Mouse (Mus musculus): Measurements from ENCODE around the gene Cdh3. TPM values are rescaled to one million over a fixed set of nuclear protein-coding genes. Genes with fewer than 3 reads are reported as not detected.
"Not testable (repeated sequence)": the region's sequence is repeated elsewhere in the genome, so short reads cannot be mapped to it uniquely, and the experiment has no call there.

Gene Cdh3
- polyA plus RNA-seq, 1 experiment, result 30.5 TPM

GRCm38 (mm10) chr8:106571551-106572172, 61.0 kb downstream of the Cdh3 start:
- DNase-seq (ENCODE audit: low read depth), result no peak

DNA sequence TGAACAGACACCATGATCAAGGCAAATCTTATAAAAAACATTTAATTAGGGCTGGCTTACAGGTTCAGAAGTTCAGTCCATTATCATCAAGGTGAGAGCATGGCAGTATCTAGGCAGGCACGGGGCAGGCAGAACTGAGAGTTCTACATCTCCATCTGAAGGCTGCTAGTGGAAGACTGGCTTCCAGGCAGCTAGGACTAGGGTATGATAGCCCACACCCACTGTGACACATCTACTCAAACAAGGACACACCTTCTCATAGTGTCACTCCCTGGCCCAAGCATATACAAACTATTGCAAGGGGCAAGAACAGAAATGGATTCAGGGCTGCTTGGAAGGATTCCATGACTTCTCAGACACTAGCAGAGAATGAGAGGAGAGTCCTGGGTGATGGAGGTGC, 61.5 kb downstream of the Cdh3 start:
- not testable (repeated sequence) for DNase-seq (ENCODE audit: low read depth)

DNA sequence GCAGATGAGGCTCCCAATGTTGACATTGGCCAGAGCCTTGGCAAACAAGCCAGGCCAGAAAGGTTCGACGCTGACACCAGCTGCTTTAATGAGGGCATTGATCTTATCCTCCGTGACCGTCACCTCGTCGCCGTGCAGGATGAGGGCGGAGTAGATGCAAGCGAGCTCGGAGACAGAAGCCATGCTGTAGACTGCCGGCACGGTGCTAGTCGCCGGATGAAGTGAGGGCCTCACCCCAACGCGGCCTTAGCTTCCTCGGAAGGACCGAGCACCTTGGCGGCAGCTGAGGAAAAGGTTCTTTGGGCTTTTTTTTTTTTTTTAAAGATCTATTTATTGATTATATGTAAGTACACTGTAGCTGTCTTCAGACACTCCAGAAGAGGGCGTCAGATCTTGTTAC, 62.5 kb downstream of the Cdh3 start, which contains the start of gene Gm10073:
Gm10073 (minus strand) TSS at position 294 of the 400 bp plus-strand sequence.
- not testable (repeated sequence) for DNase-seq (ENCODE audit: low read depth)

- no peak for DNase-seq (ENCODE audit: low read depth)
Observed at GRCm38 (mm10) chr8:106574283-106574682, 63.6 kb downstream of the Cdh3 start.

- DNase-seq (ENCODE audit: low read depth), result no peak
Observed at GRCm38 (mm10) chr8:106576849-106577555, 66.3 kb downstream of the Cdh3 start.

DNA sequence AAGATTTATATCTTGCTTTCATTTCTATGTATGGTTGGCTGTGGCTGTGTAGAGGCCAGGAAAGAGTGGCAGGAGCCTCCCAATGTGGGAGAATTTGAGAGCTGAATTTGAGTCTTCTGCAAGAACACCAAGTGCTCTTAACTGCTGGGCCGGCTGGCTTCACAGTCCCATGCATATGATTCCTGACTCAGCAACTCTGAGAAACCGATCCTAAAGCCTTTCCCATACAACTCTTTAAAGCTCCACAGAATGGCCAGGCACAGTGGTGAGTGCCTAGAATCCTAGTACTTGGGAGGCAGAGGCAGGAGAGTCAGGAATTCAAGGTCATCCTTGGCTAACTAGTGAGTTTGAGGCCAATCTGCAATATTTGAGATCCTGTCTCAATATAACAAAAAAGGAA, 68.8 kb downstream of the Cdh3 start:
- DNase-seq (ENCODE audit: low read depth), result no peak

DNA sequence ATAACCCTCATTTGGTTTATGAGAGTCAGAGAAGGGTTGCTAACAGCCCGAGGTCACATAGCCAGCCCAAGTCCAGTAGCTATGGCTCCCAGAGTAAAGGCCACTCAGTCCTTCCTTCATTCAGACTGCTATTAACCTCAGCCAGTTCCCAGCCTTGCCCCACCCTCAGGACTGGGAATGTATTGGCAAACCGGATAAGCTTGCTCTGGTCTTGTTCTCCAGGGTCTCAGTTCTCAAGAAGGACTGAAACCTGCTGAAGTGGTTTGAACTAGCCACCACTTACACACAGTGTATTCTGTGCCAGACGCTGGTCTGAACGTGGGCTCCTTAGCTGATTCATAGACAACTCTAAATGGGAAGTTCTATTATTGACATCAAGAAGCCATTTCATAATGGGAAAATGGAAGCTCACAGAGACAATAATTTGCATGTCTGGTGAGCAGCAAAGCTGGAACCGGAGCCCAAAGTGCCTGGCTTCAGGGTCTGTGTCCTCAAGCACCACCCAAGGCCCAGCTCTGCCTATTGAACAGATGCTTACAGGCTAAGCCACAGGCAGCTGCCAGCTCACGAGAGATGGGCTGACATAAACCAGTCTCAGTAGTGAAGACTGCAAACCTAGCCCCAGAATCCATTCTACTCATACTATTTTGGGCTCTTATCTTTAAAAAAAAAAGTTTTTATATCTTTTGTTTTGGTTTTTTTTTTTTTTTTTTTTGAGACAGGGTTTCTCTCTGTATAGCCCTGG, 70.8 kb downstream of the Cdh3 start:
- no peak for DNase-seq (ENCODE audit: low read depth)

DNA sequence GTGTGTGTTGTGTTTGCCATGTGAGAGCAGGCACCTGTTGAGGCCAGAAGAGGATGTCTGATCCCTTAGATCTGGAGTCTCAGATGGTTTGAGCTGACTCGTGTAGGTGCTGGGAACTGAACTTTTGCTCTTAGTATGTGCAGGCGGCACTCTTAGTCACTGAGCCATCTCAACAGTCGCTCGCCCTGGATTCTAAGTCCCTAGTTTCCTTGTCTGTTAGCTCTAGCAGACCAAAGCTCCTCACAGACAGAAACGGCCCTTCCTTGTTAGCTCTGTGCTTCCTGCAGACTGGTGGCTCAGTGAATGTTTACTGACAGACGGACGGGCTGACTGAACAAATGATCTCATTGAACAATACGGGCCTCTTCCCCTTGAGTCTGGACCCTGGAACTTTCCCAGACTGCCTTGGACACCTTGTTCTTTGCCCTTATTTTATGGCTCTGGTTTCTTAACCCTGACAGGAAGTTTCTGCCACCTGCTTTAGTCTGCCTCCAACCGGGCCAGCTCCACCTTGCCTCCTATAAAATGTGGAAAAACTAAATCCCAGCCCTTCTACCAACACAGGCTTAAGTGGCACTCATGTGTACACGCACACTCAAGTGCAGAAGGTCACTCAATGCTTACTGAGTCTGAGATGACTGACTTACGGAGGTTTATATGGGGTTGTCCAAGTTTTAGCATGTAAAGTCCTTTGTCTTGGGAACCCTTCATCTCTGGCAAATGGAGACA, 74.4 kb downstream of the Cdh3 start:
- DNase-seq (ENCODE audit: low read depth), result no peak

GRCm38 (mm10) chr8:106585671-106586037, 75.0 kb downstream of the Cdh3 start:
- DNase-seq (ENCODE audit: low read depth), result no peak

- DNase-seq (ENCODE audit: low read depth), result no peak
Observed at GRCm38 (mm10) chr8:106586896-106587295, 76.2 kb downstream of the Cdh3 start.

DNA sequence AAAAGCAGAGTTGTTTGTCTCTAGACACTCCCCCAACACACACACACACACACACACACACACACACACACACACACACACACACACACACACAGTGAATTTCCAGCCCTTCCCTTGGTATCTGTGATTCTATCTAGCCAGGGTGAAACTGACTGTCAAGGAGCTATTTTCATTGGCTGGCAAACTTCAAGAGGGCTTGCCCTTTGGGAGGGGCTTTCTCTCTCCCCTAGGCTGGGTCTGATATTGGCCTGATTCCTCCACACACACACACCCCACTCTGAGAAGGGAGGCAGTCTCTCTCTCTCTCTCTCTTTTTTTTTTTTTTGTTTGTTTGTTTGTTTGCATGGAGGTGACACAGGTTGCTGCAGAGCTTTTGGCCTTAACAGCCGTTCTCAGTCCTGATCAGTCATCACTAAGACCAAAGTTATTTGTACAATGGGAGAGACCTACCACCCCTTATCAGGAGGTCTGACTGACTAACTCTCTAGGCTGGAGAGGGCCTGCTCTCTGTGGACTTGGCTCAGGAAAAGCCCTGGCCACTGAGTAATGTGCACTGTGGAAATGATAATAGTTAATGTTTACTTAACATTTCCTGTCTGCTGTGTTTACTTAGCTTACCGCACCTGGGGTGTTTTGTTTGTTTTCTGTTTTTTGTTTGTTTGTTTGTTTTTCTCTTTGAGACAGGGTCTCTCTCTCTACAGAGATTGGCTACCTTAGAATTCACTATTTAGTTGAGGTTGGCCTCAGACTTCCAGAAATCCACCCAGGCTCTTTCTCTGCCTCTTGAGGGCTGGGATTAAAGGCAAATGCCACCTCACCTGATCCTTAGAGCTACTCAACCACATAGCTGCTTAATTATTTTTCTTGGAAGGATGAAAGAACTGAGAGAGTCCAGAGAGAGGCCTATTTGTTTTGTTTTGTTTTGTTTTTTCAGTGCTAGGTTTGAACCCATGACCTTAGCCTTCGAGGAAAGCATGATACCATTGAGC, 78.0 kb downstream of the Cdh3 start:
- DNase-seq (ENCODE audit: low read depth), result no peak

GRCm38 (mm10) chr8:106592458-106592857, 81.8 kb downstream of the Cdh3 start:
- no peak for DNase-seq (ENCODE audit: low read depth)

GRCm38 (mm10) chr8:106595623-106596022, 84.9 kb downstream of the Cdh3 start:
- DNase-seq (ENCODE audit: low read depth), result not testable (repeated sequence)

GRCm38 (mm10) chr8:106597067-106597466, 86.4 kb downstream of the Cdh3 start:
- DNase-seq (ENCODE audit: low read depth), result no peak

DNA sequence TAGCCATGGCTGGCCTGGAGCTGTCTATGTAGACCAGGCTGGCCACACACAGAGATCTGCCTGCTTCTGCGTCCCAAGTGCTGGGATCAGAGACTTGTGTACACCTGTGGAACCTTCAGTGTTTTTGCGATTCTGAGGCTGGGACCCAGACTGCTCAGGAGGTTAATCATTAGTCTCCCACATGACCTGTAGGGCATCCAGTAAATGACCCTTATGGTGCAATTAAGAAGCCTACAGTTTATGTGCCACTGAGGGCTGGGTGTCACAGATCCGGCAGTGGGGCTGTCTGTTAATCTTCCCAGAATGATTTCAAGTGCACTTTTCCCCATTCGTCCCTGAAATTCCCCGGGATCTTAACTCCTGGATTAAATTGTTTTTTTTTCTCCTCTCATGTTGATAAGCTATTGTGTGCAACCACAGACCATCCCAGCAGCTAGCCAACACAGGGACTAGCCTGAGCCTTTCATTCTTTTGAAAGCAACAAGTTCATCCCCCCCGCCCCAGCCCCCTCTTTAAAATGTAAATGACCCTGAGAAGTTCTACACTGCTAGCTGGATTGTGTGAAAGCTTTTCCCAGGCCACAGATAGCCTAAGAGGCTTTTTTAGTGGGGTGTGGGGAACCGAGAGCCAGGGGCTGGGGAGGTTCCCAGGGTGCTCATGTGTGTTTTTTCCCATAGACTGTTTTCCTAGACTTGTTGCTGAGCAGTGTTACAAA, 88.7 kb downstream of the Cdh3 start:
- no peak for DNase-seq (ENCODE audit: low read depth)

DNA sequence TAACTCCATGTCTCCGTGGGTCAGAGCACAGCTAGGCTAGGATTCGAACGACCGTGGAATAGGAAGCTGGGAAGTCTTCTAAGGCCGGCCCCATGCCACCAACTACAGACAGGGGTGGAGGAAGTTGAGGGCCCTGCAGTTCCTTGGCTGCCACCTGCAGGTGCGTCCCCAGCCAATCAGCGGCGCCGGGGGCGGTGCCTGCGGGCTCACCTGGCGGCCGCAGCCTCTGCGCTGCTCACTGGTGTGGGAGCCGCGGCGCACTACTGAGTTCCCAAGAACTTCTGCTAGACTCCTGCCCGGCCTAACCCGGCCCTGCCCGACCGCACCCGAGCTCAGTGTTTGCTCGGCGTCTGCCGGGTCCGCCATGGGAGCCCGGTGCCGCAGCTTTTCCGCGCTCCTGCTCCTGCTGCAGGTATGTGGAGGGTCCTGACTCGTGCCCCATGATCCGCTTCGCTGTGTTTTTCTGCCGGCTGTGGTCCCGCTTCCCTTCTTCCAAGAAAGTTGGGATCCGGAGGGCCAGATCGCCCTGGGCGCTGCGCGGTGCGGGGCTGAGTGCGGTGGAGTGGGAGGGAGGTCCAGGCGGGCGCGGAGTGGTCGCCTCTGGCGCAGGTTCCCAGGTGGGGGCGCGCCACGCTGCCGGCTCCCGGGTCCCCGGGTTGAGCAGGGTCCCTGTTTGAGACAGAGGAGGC, 92.6 kb downstream of the Cdh3 start, which contains the start of gene Cdh1:
Cdh1 (plus strand) TSS at position 221 of the 689 bp plus-strand sequence.
- DNase-seq (ENCODE audit: low read depth), result no peak

GRCm38 (mm10) chr8:106603933-106604332, 93.2 kb downstream of the Cdh3 start:
- DNase-seq (ENCODE audit: low read depth), result no peak

- no peak for DNase-seq (ENCODE audit: low read depth)
Observed at GRCm38 (mm10) chr8:106605657-106606056, 95.0 kb downstream of the Cdh3 start.

- DNase-seq (ENCODE audit: low read depth), result no peak
Observed at GRCm38 (mm10) chr8:106606121-106606520, 95.4 kb downstream of the Cdh3 start.

Measured in gonadal fat pad, adult 2 months (tissue).